Mouse (Mus musculus): ENCODE results near the gene Dlgap1. TPM values are rescaled to one million over a fixed set of nuclear protein-coding genes. Genes with fewer than 3 reads are reported as not detected.

Gene Dlgap1
- polyA plus RNA-seq, 1 experiment from 2014 or later: 3.5 TPM

MicroRNAs encoded within 50 kb of the gene (microRNA counts, 519-probe panel; counts per million panel counts)
- 1,283 counts per million, percentile 39 among the panel's probes with 10 or more counts for microRNA mmu-miR-1195

Small RNA genes within 50 kb of the gene (microRNA-seq; reads per million reads assigned to microRNA genes)
- not detected for gene Mir1195

Data from kidney, embryonic 16.5 days (tissue).